Mouse (Mus musculus) forebrain, embryonic 13.5 days (tissue): ENCODE data around the gene Ranbp9. TPM values are rescaled to one million over a fixed set of nuclear protein-coding genes. Genes with fewer than 3 reads are reported as not detected.

Source experiments
- ATAC-seq: fragments of 200-750 bp; cut with Nextera tagmentation; 2 replicates; pipeline ENCODE4 v1.8.0; 2017
- H3K27ac ChIP-seq: fragments of 300-500 bp; sonication (generic); 2 replicates; pipeline ENCODE4 v1.5.1; 2015; ENCODE audit warnings: inconsistent platforms, mild to moderate bottlenecking, moderate library complexity
- H3K27me3 ChIP-seq: fragments of 300-500 bp; sonication (generic); 2 replicates; pipeline ENCODE4 v1.6.1; 2015; ENCODE audit warnings: mild to moderate bottlenecking, inconsistent platforms
- H3K36me3 ChIP-seq: fragments of 300-500 bp; sonication (generic); 2 replicates; pipeline ENCODE4 v1.6.1; 2015; ENCODE audit warnings: mild to moderate bottlenecking, inconsistent platforms; ENCODE audit not compliant: poor library complexity, severe bottlenecking
- H3K4me1 ChIP-seq: fragments of 300-500 bp; sonication (generic); 2 replicates; pipeline ENCODE4 v1.6.1; 2015; ENCODE audit warnings: inconsistent platforms
- H3K4me2 ChIP-seq: fragments of 300-500 bp; sonication (generic); 2 replicates; pipeline ENCODE4 v1.6.1; 2015; ENCODE audit warnings: inconsistent platforms, mild to moderate bottlenecking, moderate library complexity
- H3K4me3 ChIP-seq: fragments of 300-500 bp; sonication (generic); 2 replicates; pipeline ENCODE4 v1.5.1; 2015; ENCODE audit warnings: mild to moderate bottlenecking, inconsistent platforms
- H3K9ac ChIP-seq: fragments of 300-500 bp; sonication (generic); 2 replicates; pipeline ENCODE4 v1.6.1; 2015; ENCODE audit warnings: mild to moderate bottlenecking, inconsistent platforms
- H3K9me3 ChIP-seq: fragments of 300-500 bp; sonication (generic); replicated peaks from 2 replicates; pipeline ENCODE4 v1.6.1; 2016; ENCODE audit warnings: inconsistent platforms
- WGBS: fragments of 180-500 bp; shearing (Covaris S2); methylation state at CpG from one replicate; pipeline ENCODE4 v1.1.7; 2015; 5-methylcytosine and 5-hydroxymethylcytosine counted together
- polyA plus RNA-seq: library from polyadenylated mRNA; unstranded; fragments of >200 nt; fragmentation: Nextera tagmentation; extraction: Ambion mirVana; gene quantifications from 2 replicates; pipeline ENCODE4 v1.2.1, GENCODE M21; 2015

Gene Ranbp9
- polyA plus RNA-seq, 1 experiment from 2014 or later, result 12.7 TPM

GRCm38 (mm10) chr13:43516119-43516518, 35.0 kb upstream of the Ranbp9 start:
- Histone ChIP-seq H3K27ac (no peak overlapping the region), H3K4me2 (no peak overlapping the region), H3K9ac (no peak overlapping the region), H3K4me3 (no peak overlapping the region), H3K36me3 (no peaks in the 10 kb centered on the region), H3K27me3 (0 out of 2 replicates have a peak, but pooled peaks cover 2% of the 10 kb centered on the region), H3K9me3 (0 out of 2 replicates have a peak, but pooled peaks cover 3% of the 10 kb centered on the region), H3K4me1 (no peaks in the 10 kb centered on the region)
- ATAC-seq, result no peak
- WGBS, result 91% methylated on average over 5 of the region's 5 CpGs

- ATAC-seq, result no peak
- H3K9ac ChIP-seq, result no peak overlapping the region
- no peaks in the 10 kb centered on the region for H3K4me1 ChIP-seq
- H3K4me3 ChIP-seq, result no peak overlapping the region
- H3K4me2 ChIP-seq, result no peak overlapping the region
- H3K36me3 ChIP-seq, result no peaks in the 10 kb centered on the region
- H3K27ac ChIP-seq, result no peak overlapping the region
- 85% methylated on average over 8 of the region's 8 CpGs for WGBS
- 0 out of 2 replicates have a peak, but pooled peaks cover 2% of the 10 kb centered on the region for H3K27me3 ChIP-seq
- H3K9me3 ChIP-seq, result 0 out of 2 replicates have a peak, but pooled peaks cover 3% of the 10 kb centered on the region
Observed at GRCm38 (mm10) chr13:43514950-43515358, 33.9 kb upstream of the Ranbp9 start.

- Histone ChIP-seq H3K36me3 (no peaks in the 10 kb centered on the region), H3K27ac (no peak overlapping the region), H3K9me3 (0 out of 2 replicates have a peak, but pooled peaks cover 3% of the 10 kb centered on the region), H3K4me2 (no peak overlapping the region), H3K27me3 (no peaks in the 10 kb centered on the region), H3K4me3 (no peak overlapping the region), H3K4me1 (no peaks in the 10 kb centered on the region), H3K9ac (no peak overlapping the region)
- ATAC-seq, result no peak
- 93% methylated on average over 3 of the region's 3 CpGs for WGBS
Observed at GRCm38 (mm10) chr13:43512736-43513135, 31.7 kb upstream of the Ranbp9 start.

- Histone ChIP-seq H3K36me3 (no peaks in the 10 kb centered on the region), H3K27ac (no peak overlapping the region), H3K4me2 (no peak overlapping the region), H3K27me3 (no peaks in the 10 kb centered on the region), H3K4me1 (peaks cover 14% of the 10 kb centered on the region), H3K9ac (no peak overlapping the region), H3K9me3 (no peaks in the 10 kb centered on the region), H3K4me3 (no peak overlapping the region)
- WGBS, result 90% methylated on average over 3 of the region's 3 CpGs
- ATAC-seq, result no peak
Observed at GRCm38 (mm10) chr13:43505798-43506197, 24.7 kb upstream of the Ranbp9 start.

GRCm38 (mm10) chr13:43503395-43503850, 22.3 kb upstream of the Ranbp9 start:
- H3K27ac ChIP-seq, result no peak overlapping the region
- H3K9ac ChIP-seq, result peak overlapping the region; percentile 53
- peak overlapping the region; percentile 26 for H3K4me3 ChIP-seq
- 1% methylated on average over 19 of the region's 19 CpGs for WGBS
- H3K4me1 ChIP-seq, result peaks cover 14% of the 10 kb centered on the region
- no peaks in the 10 kb centered on the region for H3K9me3 ChIP-seq
- ATAC-seq, result peak; percentile 64; the same call in 1 of the 2 replicates
- H3K27me3 ChIP-seq, result no peaks in the 10 kb centered on the region
- H3K4me2 ChIP-seq, result peak overlapping the region; percentile 58
- H3K36me3 ChIP-seq, result no peaks in the 10 kb centered on the region

GRCm38 (mm10) chr13:43501601-43502000, 20.5 kb upstream of the Ranbp9 start:
- H3K9me3 ChIP-seq, result no peaks in the 10 kb centered on the region
- no peak overlapping the region for H3K9ac ChIP-seq
- H3K27ac ChIP-seq, result no peak overlapping the region
- no peaks in the 10 kb centered on the region for H3K36me3 ChIP-seq
- peaks cover 14% of the 10 kb centered on the region for H3K4me1 ChIP-seq
- no peak overlapping the region for H3K4me3 ChIP-seq
- ATAC-seq, result no peak
- 59% methylated on average over 5 of the region's 5 CpGs for WGBS
- no peak overlapping the region for H3K4me2 ChIP-seq
- no peaks in the 10 kb centered on the region for H3K27me3 ChIP-seq

GRCm38 (mm10) chr13:43500483-43500850, 19.4 kb upstream of the Ranbp9 start:
- Histone ChIP-seq H3K4me1 (peaks cover 14% of the 10 kb centered on the region), H3K9ac (no peak overlapping the region), H3K27me3 (no peaks in the 10 kb centered on the region), H3K4me3 (no peak overlapping the region), H3K4me2 (no peak overlapping the region), H3K36me3 (no peaks in the 10 kb centered on the region), H3K27ac (no peak overlapping the region), H3K9me3 (no peaks in the 10 kb centered on the region)
- WGBS, result 97% methylated on average over 4 of the region's 4 CpGs
- no peak for ATAC-seq

GRCm38 (mm10) chr13:43499731-43500482, 18.8 kb upstream of the Ranbp9 start:
- Histone ChIP-seq H3K4me3 (no peak overlapping the region), H3K4me2 (no peak overlapping the region), H3K36me3 (no peaks in the 10 kb centered on the region), H3K4me1 (peaks cover 14% of the 10 kb centered on the region), H3K9ac (no peak overlapping the region), H3K27ac (no peak overlapping the region), H3K27me3 (no peaks in the 10 kb centered on the region), H3K9me3 (no peaks in the 10 kb centered on the region)
- 68% methylated on average over 7 of the region's 7 CpGs for WGBS
- ATAC-seq, result no peak

- 72% methylated on average over 14 of the region's 14 CpGs for WGBS
- Histone ChIP-seq H3K27ac (no peak overlapping the region), H3K27me3 (no peaks in the 10 kb centered on the region), H3K4me1 (peaks cover 11% of the 10 kb centered on the region), H3K36me3 (no peaks in the 10 kb centered on the region), H3K9me3 (no peaks in the 10 kb centered on the region), H3K4me2 (no peak overlapping the region), H3K4me3 (no peak overlapping the region), H3K9ac (no peak overlapping the region)
- ATAC-seq, result peak; percentile 61; the same call in 1 of the 2 replicates
Observed at GRCm38 (mm10) chr13:43498849-43499248, 17.8 kb upstream of the Ranbp9 start.

- Histone ChIP-seq H3K9ac (no peak overlapping the region), H3K4me2 (no peak overlapping the region), H3K36me3 (no peaks in the 10 kb centered on the region), H3K4me3 (no peak overlapping the region), H3K27me3 (no peaks in the 10 kb centered on the region), H3K9me3 (no peaks in the 10 kb centered on the region), H3K4me1 (0 out of 2 replicates have a peak, but pooled peaks cover 6% of the 10 kb centered on the region), H3K27ac (no peak overlapping the region)
- no peak for ATAC-seq
- over 99% methylated on average over 3 of the region's 3 CpGs for WGBS
Observed at GRCm38 (mm10) chr13:43497769-43498168, 16.7 kb upstream of the Ranbp9 start.

- Histone ChIP-seq H3K36me3 (no peaks in the 10 kb centered on the region), H3K4me3 (no peak overlapping the region), H3K4me2 (no peak overlapping the region), H3K27me3 (no peaks in the 10 kb centered on the region), H3K9ac (no peak overlapping the region), H3K9me3 (no peaks in the 10 kb centered on the region), H3K4me1 (0 out of 2 replicates have a peak, but pooled peaks cover 6% of the 10 kb centered on the region), H3K27ac (no peak overlapping the region)
- no peak for ATAC-seq
- WGBS, result 3% methylated on average over 2 of the region's 2 CpGs
Observed at GRCm38 (mm10) chr13:43496660-43497059, 15.6 kb upstream of the Ranbp9 start.

GRCm38 (mm10) chr13:43495645-43496044, 14.6 kb upstream of the Ranbp9 start:
- 0 out of 2 replicates have a peak, but pooled peaks cover 6% of the 10 kb centered on the region for H3K4me1 ChIP-seq
- ATAC-seq, result no peak

More at GRCm38 (mm10) chr13:43495645-43496044, 14.6 kb upstream of the Ranbp9 start:
- Histone ChIP-seq H3K9me3 (no peaks in the 10 kb centered on the region), H3K36me3 (no peaks in the 10 kb centered on the region), H3K9ac (no peak overlapping the region), H3K27me3 (no peaks in the 10 kb centered on the region), H3K27ac (no peak overlapping the region), H3K4me3 (no peak overlapping the region), H3K4me2 (no peak overlapping the region)
- 91% methylated on average over 7 of the region's 7 CpGs for whole genome bisulfite sequencing
